Mouse (Mus musculus) left cerebral cortex, adult 8-10 months (tissue): ENCODE measurements around the gene Olfr844. TPM values are rescaled to one million over a fixed set of nuclear protein-coding genes. Genes with fewer than 3 reads are reported as not detected.

Experiments
- DNase-seq, 2 experiments: peaks; one replicate each; pipeline ENCODE4 v3.0.0; 2022; ENCODE audit warnings: low spot score in 2 of 2
- total RNA-seq, 4 experiments: library from RNA; stranded (reverse); gene quantifications; 2 replicates each; pipeline ENCODE4 v1.2.4; 2022

Olfr844 gene
- total RNA-seq = not detected

DNA sequence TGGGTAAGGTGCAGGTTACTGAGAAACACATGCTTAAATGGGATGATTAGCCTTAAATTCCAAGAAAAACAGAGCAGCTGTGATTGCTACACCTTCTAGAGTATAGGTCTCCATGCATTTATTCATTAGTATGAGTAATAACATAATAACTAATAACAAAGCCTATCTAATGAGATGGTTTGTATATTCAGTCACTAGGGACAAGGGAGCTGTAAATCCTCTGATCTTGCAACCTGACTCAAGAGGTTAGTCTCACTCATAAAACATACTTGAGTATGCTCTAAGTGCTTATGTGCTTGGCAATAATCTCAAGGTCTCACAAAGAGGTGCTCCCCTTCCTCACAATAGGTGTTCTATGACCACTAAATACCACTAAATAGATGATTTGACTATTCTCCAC lies at the start of gene Olfr844:
TSS of gene Olfr844 (plus strand) at position 301 of the 400 bp plus-strand sequence.
- no peak for DNase-seq

DNA sequence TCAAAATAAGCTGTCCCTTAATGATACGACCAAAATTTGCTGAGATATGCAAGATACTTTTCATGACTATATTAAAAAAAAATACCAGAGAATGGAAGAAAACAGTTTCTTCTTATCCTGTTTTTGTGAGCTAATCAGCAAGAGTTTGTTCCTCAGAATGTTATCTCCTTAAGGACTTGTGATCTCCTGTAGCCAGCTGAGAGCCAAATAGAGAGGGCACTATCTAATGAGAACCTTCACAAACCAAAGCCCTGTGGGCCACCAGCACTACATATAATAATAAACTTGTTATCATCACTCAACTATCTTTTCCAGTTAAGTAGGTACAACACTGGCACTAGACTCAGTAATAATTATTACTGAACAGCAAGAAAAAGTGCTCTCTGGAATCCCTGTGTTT lies 20.0 kb downstream of the Olfr844 start, which contains the start of gene Olfr845:
TSS of gene Olfr845 (plus strand) at position 301 of the 400 bp plus-strand sequence.
- no peak for DNase-seq

DNA sequence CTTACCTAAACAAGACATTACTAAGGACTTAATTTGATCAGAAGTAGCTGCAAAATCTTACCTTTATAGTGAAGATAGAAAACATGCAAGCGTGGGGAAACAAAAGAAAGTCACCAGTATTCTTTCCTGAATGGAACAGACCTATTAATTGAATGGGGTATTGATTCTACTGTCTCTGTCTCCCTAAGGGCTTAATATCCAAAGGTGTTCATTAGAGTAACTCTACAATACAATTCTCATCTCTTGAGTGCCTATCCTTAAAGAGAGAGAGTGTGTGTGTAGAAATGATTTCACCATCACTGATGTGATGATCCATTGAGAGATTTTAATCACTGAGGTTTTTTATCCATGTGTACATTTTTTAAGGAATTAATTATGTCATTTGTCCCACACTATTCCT lies 47.8 kb downstream of the Olfr844 start, which contains the start of gene Olfr846:
TSS of gene Olfr846 (minus strand) at position 101 of the 400 bp plus-strand sequence.
- DNase-seq = no peak

Other genes with a start within 250 kb of the Olfr844 start
- gene Olfr836, start 196.0 kb upstream of the Olfr844 start, total RNA-seq = not detected
- not detected for gene Olfr837, start 180.0 kb upstream of the Olfr844 start, total RNA-seq
- under 1 TPM; 0.05 to 0.07 (median 0.05) TPM for gene Olfr839-ps1, start 139.0 kb upstream of the Olfr844 start, total RNA-seq
- not detected for gene Olfr843, start 64.4 kb upstream of the Olfr844 start, total RNA-seq
- not detected for gene Olfr845, start 20.1 kb downstream of the Olfr844 start, total RNA-seq
- not detected for gene Olfr846, start 47.7 kb downstream of the Olfr844 start, total RNA-seq
- gene Olfr847, start 62.3 kb downstream of the Olfr844 start, total RNA-seq = not detected
- gene Olfr849, start 123.9 kb downstream of the Olfr844 start, total RNA-seq = not detected
- gene Olfr850, start 161.9 kb downstream of the Olfr844 start, total RNA-seq = not detected
- not detected for gene Olfr851, start 176.9 kb downstream of the Olfr844 start, total RNA-seq
- not detected for gene Olfr853, start 224.7 kb downstream of the Olfr844 start, total RNA-seq